8 mouse cellular contexts compared by ENCODE assay signal in the genomic region with DNA sequence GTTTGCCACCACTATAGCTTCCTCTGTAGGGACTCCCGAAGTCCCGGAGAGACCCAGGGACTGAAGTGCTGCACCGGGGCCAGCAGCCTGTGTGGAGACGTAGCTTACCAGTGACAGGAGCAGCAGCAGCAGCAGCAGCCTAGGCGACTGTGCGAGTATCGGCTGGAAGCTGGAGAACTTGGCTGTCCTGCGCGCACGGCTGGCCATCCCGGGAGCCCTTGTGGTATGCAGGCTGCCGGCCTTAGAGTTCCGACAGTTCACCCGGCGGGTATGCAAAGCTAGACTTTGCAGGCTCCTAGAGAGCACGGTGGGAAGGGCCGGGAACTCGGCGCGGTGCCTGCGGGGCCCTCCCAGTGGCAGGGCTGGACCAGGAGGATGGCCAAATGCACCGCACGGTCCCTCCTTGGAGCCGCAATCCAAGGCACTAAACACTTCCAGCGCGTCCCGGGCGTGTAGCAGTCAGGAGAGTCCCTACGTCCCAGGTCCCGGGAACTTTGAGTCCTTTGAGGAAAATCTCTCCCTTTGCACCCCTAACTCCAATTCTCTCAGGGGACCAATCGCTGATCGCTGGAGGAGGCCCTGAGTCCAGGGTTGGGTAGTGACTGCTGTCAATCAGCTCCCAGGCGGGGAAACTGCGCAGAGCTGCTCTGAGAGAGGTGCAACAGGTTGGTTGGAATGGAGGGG. TPM values are rescaled to one million over a fixed set of nuclear protein-coding genes. Genes with fewer than 3 reads are reported as not detected.
DNase-seq lines count a peak whose midpoint lies in the region; ATAC-seq lines count a peak whose summit lies in the region.

A gene (minus strand): TSS at position 478 of the 684 bp plus-strand sequence.

- peaks cover 42% of the 10 kb centered on the region for H3K27me3 ChIP-seq in hindbrain, embryonic 12.5 days

- DNase-seq in ES-CJ7 (ENCODE audit: low read depth, low spot score) = peak; percentile 95
- DNase-seq in adrenal gland, postnatal 4 days (ENCODE audit: low spot score in 2 of 2) = peak; percentile 19 to 24
- DNase-seq in frontal cortex, postnatal 25 days (ENCODE audit: low spot score in 2 of 2) = peak; percentile 25 to 32
- DNase-seq in layer of hippocampus, postnatal 14 days (ENCODE audit: low spot score in 2 of 2) = peak; percentile 68 to 80
- peak; percentile 75 for DNase-seq in lung, postnatal 25 days (ENCODE audit: low spot score)
- peak; percentile 42 to 48 for DNase-seq in right cerebral cortex, postnatal 36 days (ENCODE audit: low spot score in 2 of 2)
- DNase-seq in spleen, adult 18-20 months = no peak

- 0 out of 2 replicates have a peak, but pooled peaks cover 3% of the 10 kb centered on the region for H3K36me3 ChIP-seq in hindbrain, embryonic 12.5 days

- peak within 1 kb of the TSS; percentile 99 for H3K4me2 ChIP-seq in hindbrain, embryonic 12.5 days (replicated peaks)

- peaks cover 17% of the 10 kb centered on the region for H3K4me1 ChIP-seq in hindbrain, embryonic 12.5 days

- peak within 1 kb of the TSS; percentile 33 for H3K9ac ChIP-seq in hindbrain, embryonic 12.5 days

- peaks cover 11% of the 10 kb centered on the region for H3K9me3 ChIP-seq in hindbrain, embryonic 12.5 days (replicated peaks)

- peak; percentile 94 for ATAC-seq in hindbrain, embryonic 12.5 days (ENCODE audit: low FRiP score)

- H3K27ac ChIP-seq in hindbrain, embryonic 12.5 days = no peak within 1 kb of the TSS

- peak within 1 kb of the TSS; percentile 52 for H3K4me3 ChIP-seq in hindbrain, embryonic 12.5 days

- WGBS in hindbrain, embryonic 12.5 days = 0% methylated on average over 34 of the region's 34 CpGs

RNA-seq across cellular contexts. Expression of the gene that starts here (rescaled TPM):
- total RNA-seq in adrenal gland, postnatal 4 days (2021) = 1 to 10 TPM; 3.8 to 9.6 TPM
- polyA plus RNA-seq in hindbrain, embryonic 12.5 days (2016; fragmentation: Nextera tagmentation; extraction: Ambion mirVana) = 3.9 and 4.6 TPM in 2 replicates
- total RNA-seq in layer of hippocampus, postnatal 14 days (2021) = 1 to 10 TPM; 3.1 to 4.0 TPM

Comparison
In these comparisons a context has a peak if more than half of its experiments do, and no peak if none do; other contexts are left out.
1. DNase-seq: peak in ES-CJ7 (single experiment), adrenal gland, postnatal 4 days (2 of 2), frontal cortex, postnatal 25 days (2 of 2), layer of hippocampus, postnatal 14 days (2 of 2), lung, postnatal 25 days (single experiment) and right cerebral cortex, postnatal 36 days (2 of 2); none in spleen, adult 18-20 months (0 of 2).